Mouse (Mus musculus): ENCODE results near the gene Gabbr2. TPM values are rescaled to one million over a fixed set of nuclear protein-coding genes. Genes with fewer than 3 reads are reported as not detected.

The Gabbr2 gene
- polyA plus RNA-seq, 1 experiment, result not detected

- no peak for TF ChIP-seq POLR2A (IDR thresholded peaks at IDR 0.05; ENCODE audit: borderline replicate concordance, extremely low read depth, low read depth, low read length)
- TF ChIP-seq CTCF (IDR thresholded peaks at IDR 0.05; ENCODE audit: insufficient read depth, low read length), result no peak
- WGBS, result 47% methylated on average over 1 of the region's 1 CpGs
- Histone ChIP-seq H3K4me1 (ENCODE audit: control insufficient read depth, insufficient read depth, low read length) (no peaks in the 10 kb centered on the region), H3K4me3 (replicated peaks; ENCODE audit: extremely low read depth, low read depth, low read length) (no peak overlapping the region)
- DNase-seq, result no peak
Measured at GRCm38 (mm10) chr4:46728231-46728630, 263.4 kb downstream of the Gabbr2 start.

DNA sequence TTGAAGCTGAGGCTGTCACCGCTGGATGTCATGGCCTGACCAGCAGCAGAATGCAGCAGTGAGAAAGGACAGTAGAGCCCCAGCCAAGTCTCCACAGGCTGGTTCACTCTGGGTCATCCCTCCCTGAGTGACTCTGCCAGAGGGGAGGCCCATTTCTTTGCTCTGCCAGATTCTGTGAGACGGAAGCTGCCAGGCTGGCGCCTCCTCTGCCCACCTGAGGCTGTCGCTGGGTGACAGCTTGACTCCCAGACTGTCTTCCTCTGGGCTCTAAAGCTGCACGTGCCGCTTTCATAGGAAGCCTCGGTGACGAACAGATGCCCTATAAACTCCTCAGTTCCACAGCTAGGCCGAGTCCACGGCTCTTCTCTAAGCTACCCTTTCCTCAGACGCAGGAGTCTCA, 264.5 kb downstream of the Gabbr2 start:
- TF ChIP-seq CTCF (IDR thresholded peaks at IDR 0.05; ENCODE audit: insufficient read depth, low read length) (no peak), POLR2A (IDR thresholded peaks at IDR 0.05; ENCODE audit: borderline replicate concordance, extremely low read depth, low read depth, low read length) (no peak)
- no peaks in the 10 kb centered on the region for H3K4me1 ChIP-seq (ENCODE audit: control insufficient read depth, insufficient read depth, low read length)
- DNase-seq, result no peak
- H3K4me3 ChIP-seq (replicated peaks; ENCODE audit: extremely low read depth, low read depth, low read length), result no peak overlapping the region
- 82% methylated on average over 11 of the region's 11 CpGs for WGBS

DNA sequence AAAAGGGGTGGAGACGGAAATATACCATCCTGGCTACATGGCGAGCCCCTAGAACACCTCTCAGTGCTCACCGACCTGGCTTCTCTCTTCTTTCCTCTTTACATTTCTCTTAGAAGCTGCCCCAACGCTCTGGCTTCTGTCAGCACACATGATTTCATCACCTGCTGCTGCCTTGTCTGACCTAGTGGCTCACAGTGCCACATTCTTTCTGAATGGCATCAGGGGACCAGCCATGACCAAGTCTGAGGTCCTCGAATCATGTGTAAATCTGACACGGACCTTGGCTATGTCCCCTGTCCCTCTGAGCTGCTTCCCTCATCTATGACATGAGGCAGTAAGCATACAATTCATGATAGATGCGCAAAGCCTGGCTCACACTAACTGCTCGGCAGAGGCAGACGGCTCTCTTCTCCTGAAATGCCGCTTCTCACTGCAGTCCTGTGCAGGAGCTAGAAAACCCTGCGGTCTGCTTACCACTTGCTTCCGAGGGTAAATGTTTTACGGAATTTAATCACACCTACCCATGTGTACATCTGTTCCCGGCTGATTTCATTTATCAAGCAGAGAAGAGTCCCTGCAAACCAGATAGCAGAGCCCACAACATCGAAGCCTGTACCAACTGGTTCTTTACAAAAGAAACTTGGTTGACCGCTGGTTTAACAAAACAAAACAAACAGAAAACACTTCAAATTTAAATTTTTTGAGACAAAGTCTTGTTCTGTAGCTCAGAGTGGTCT, 270.7 kb downstream of the Gabbr2 start:
- Histone ChIP-seq H3K4me1 (ENCODE audit: control insufficient read depth, insufficient read depth, low read length) (no peaks in the 10 kb centered on the region), H3K4me3 (replicated peaks; ENCODE audit: extremely low read depth, low read depth, low read length) (no peak overlapping the region)
- 73% methylated on average over 16 of the region's 16 CpGs for WGBS
- DNase-seq, result no peak
- TF ChIP-seq CTCF (IDR thresholded peaks at IDR 0.05; ENCODE audit: insufficient read depth, low read length) (no peak), POLR2A (IDR thresholded peaks at IDR 0.05; ENCODE audit: borderline replicate concordance, extremely low read depth, low read depth, low read length) (no peak)

DNA sequence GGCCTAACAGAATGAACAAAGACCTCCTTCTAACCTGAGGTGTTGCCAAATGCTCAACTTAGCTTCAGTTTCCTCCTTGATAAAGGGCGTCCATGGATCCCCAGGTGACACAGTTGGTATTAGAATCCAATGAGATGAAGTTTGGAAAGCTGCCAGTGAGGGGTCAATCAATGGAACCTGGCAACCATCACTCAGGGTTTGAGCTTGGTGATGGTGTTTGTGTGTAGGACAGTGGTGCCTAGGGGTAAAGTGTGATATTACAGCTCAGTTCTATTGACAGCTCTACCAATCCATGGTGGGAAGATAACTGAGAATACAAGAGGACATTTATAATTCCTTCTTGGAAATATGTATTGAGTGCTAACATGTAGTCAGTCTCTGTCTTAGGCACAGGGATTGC, 271.6 kb downstream of the Gabbr2 start:
- Histone ChIP-seq H3K4me3 (replicated peaks; ENCODE audit: extremely low read depth, low read depth, low read length) (no peak overlapping the region), H3K4me1 (ENCODE audit: control insufficient read depth, insufficient read depth, low read length) (no peaks in the 10 kb centered on the region)
- TF ChIP-seq CTCF (IDR thresholded peaks at IDR 0.05; ENCODE audit: insufficient read depth, low read length) (no peak), POLR2A (IDR thresholded peaks at IDR 0.05; ENCODE audit: borderline replicate concordance, extremely low read depth, low read depth, low read length) (no peak)
- no peak for DNase-seq
- 45% methylated on average over 1 of the region's 1 CpGs for WGBS

DNA sequence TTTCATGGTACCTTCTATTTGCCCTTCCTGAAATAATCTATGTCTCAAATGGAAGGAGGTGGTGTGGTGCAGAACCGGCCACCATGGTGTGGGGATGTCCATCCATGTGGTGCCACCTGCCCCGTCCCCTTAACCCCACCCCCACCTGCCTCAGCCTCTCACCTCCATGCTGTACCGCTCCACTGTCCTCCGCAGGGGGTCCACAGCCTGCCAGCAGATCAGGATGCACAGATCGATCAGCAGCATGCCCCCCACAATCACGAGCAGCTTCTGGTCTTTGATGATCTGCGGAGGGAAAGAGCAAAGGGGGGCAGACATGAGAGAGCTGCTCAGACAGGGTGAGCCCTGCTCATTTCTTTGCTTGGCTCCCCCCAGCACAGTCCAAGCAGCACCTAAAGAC, 273.0 kb downstream of the Gabbr2 start:
- no peak for DNase-seq
- TF ChIP-seq CTCF (IDR thresholded peaks at IDR 0.05; ENCODE audit: insufficient read depth, low read length), result no peak
- TF ChIP-seq POLR2A (IDR thresholded peaks at IDR 0.05; ENCODE audit: borderline replicate concordance, extremely low read depth, low read depth, low read length), result no peak
- 36% methylated on average over 7 of the region's 7 CpGs for WGBS

DNA sequence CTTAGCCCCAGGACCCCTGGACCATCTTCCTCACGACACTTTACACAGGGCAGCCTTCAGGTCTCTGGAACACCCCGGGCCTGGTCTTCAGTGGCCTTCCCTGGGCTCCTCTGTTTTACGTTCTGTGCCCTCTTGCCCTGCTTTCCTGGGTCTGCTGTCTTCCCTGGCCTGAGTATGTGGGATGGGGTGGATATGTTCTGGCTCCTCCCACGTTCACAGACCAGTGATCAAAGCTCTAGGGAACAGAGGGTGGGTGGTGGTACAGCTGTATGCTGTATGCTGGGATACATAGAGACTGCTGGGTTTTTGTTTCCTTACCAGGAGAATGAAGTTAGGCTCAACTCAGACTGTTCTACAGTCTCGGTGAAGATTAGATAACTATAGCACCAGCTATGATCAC, 274.5 kb downstream of the Gabbr2 start:
- 35% methylated on average over 5 of the region's 5 CpGs for WGBS
- H3K4me1 ChIP-seq (ENCODE audit: control insufficient read depth, insufficient read depth, low read length), result no peaks in the 10 kb centered on the region
- H3K4me3 ChIP-seq (replicated peaks; ENCODE audit: extremely low read depth, low read depth, low read length), result no peak overlapping the region
- TF ChIP-seq CTCF (IDR thresholded peaks at IDR 0.05; ENCODE audit: insufficient read depth, low read length), result no peak
- no peak for TF ChIP-seq POLR2A (IDR thresholded peaks at IDR 0.05; ENCODE audit: borderline replicate concordance, extremely low read depth, low read depth, low read length)
- DNase-seq, result no peak

More for the DNA sequence above, 273.0 kb downstream of the Gabbr2 start:
- no peak overlapping the region for H3K4me3 ChIP-seq (replicated peaks; ENCODE audit: extremely low read depth, low read depth, low read length)
- H3K4me1 ChIP-seq (ENCODE audit: control insufficient read depth, insufficient read depth, low read length), result no peaks in the 10 kb centered on the region

GRCm38 (mm10) chr4:46716361-46716760, 275.3 kb downstream of the Gabbr2 start:
- TF ChIP-seq CTCF (IDR thresholded peaks at IDR 0.05; ENCODE audit: insufficient read depth, low read length) (no peak), POLR2A (IDR thresholded peaks at IDR 0.05; ENCODE audit: borderline replicate concordance, extremely low read depth, low read depth, low read length) (no peak)
- WGBS, result 10% methylated on average over 1 of the region's 1 CpGs
- no peak overlapping the region for H3K4me3 ChIP-seq (replicated peaks; ENCODE audit: extremely low read depth, low read depth, low read length)

DNA sequence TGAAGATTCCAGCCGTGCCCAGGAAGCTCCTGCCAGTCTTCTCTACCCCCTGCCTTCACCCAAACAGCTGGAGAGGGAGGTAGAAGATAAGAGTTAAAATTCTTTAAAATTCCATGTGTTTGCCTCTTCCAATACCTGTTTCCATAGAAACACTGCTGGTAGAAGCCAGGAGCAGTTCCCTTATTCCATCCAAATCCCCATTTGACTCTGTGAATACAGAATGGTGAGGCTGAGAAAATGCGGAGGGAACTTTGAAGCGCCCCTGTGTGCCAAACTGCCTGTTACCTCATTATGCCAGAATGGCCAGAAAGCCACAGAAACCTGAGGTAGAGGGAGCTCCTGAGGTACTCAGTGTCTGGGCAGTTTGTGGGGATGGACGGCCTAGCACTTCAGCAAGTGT, 281.1 kb downstream of the Gabbr2 start:
- TF ChIP-seq CTCF (IDR thresholded peaks at IDR 0.05; ENCODE audit: insufficient read depth, low read length) (no peak), POLR2A (IDR thresholded peaks at IDR 0.05; ENCODE audit: borderline replicate concordance, extremely low read depth, low read depth, low read length) (no peak)
- WGBS, result 69% methylated on average over 4 of the region's 4 CpGs
- Histone ChIP-seq H3K4me1 (ENCODE audit: control insufficient read depth, insufficient read depth, low read length) (no peaks in the 10 kb centered on the region), H3K4me3 (replicated peaks; ENCODE audit: extremely low read depth, low read depth, low read length) (no peak overlapping the region)
- no peak for DNase-seq

More at GRCm38 (mm10) chr4:46716361-46716760, 275.3 kb downstream of the Gabbr2 start:
- no peak for DNase-seq
- no peaks in the 10 kb centered on the region for H3K4me1 ChIP-seq (ENCODE audit: control insufficient read depth, insufficient read depth, low read length)

GRCm38 (mm10) chr4:46710018-46710417, 281.7 kb downstream of the Gabbr2 start:
- Histone ChIP-seq H3K4me1 (ENCODE audit: control insufficient read depth, insufficient read depth, low read length) (no peaks in the 10 kb centered on the region), H3K4me3 (replicated peaks; ENCODE audit: extremely low read depth, low read depth, low read length) (no peak overlapping the region)
- TF ChIP-seq POLR2A (IDR thresholded peaks at IDR 0.05; ENCODE audit: borderline replicate concordance, extremely low read depth, low read depth, low read length), result no peak
- TF ChIP-seq CTCF (IDR thresholded peaks at IDR 0.05; ENCODE audit: insufficient read depth, low read length), result no peak
- DNase-seq, result no peak
- WGBS, result 77% methylated on average over 6 of the region's 6 CpGs

DNA sequence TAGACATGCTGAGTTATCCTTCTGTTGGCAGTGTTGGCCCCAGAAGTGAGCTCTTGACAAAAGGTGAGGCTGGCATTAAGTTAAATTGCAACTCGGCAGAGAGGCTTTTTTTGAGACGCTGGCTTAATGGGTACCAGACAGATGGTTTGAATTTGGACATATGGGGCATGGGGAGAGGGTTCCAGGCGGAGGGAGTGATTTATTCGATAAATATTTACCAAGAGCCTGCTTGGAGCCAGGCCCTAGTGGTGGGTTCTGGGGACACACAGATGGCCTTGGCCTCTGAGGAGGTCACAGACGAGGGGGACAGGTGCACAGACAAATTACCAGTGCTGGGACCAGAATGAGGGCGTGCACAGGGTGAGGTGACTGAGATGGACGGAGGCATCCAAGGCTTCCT, 282.2 kb downstream of the Gabbr2 start:
- 69% methylated on average over 7 of the region's 7 CpGs for WGBS
- TF ChIP-seq POLR2A (IDR thresholded peaks at IDR 0.05; ENCODE audit: borderline replicate concordance, extremely low read depth, low read depth, low read length) (no peak), CTCF (IDR thresholded peaks at IDR 0.05; ENCODE audit: insufficient read depth, low read length) (no peak)
- H3K4me3 ChIP-seq (replicated peaks; ENCODE audit: extremely low read depth, low read depth, low read length), result no peak overlapping the region
- H3K4me1 ChIP-seq (ENCODE audit: control insufficient read depth, insufficient read depth, low read length), result no peaks in the 10 kb centered on the region
- no peak for DNase-seq
